Mouse (Mus musculus): Measurements from ENCODE around the gene Slc17a1.

Gene Slc17a1

GRCm38 (mm10) chr13:23889011-23889605 lies 21.6 kb downstream of the Slc17a1 start:
- DNase-seq (ENCODE audit: low spot score in 2 of 2): no peak

GRCm38 (mm10) chr13:23892592-23893268 lies 25.2 kb downstream of the Slc17a1 start:
- no peak for DNase-seq (ENCODE audit: low spot score in 2 of 2)

GRCm38 (mm10) chr13:23893269-23893593 lies 25.7 kb downstream of the Slc17a1 start:
- DNase-seq (ENCODE audit: low spot score in 2 of 2): no peak

GRCm38 (mm10) chr13:23898242-23898641 lies 30.7 kb downstream of the Slc17a1 start:
- DNase-seq (ENCODE audit: low spot score in 2 of 2): peak; percentile 9 to 18

GRCm38 (mm10) chr13:23906906-23907305 lies 39.4 kb downstream of the Slc17a1 start:
- DNase-seq (ENCODE audit: low spot score in 2 of 2): no peak

GRCm38 (mm10) chr13:23910121-23910520 lies 42.6 kb downstream of the Slc17a1 start:
- DNase-seq (ENCODE audit: low spot score in 2 of 2): peak in 1 of 2 experiments; percentile 7

- DNase-seq (ENCODE audit: low spot score in 2 of 2): no peak
Measured at GRCm38 (mm10) chr13:23911335-23911734, 43.8 kb downstream of the Slc17a1 start.

- DNase-seq (ENCODE audit: low spot score in 2 of 2): no peak
Measured at GRCm38 (mm10) chr13:23913791-23914306, 46.3 kb downstream of the Slc17a1 start.

- no peak for DNase-seq (ENCODE audit: low spot score in 2 of 2)
Measured at GRCm38 (mm10) chr13:23914376-23915167, 47.0 kb downstream of the Slc17a1 start, which contains the start of gene Slc17a4. Gene Slc17a4 (minus strand): TSS chr13:23915009.

GRCm38 (mm10) chr13:23916132-23916531 lies 48.6 kb downstream of the Slc17a1 start:
- DNase-seq (ENCODE audit: low spot score in 2 of 2): no peak

GRCm38 (mm10) chr13:23917674-23918073 lies 50.1 kb downstream of the Slc17a1 start:
- DNase-seq (ENCODE audit: low spot score in 2 of 2): no peak

- DNase-seq (ENCODE audit: low spot score in 2 of 2): no peak
Measured at GRCm38 (mm10) chr13:23925792-23926191, 58.2 kb downstream of the Slc17a1 start.

GRCm38 (mm10) chr13:23928637-23929036 lies 61.1 kb downstream of the Slc17a1 start:
- DNase-seq (ENCODE audit: low spot score in 2 of 2): no peak

- DNase-seq (ENCODE audit: low spot score in 2 of 2): no peak
Measured at GRCm38 (mm10) chr13:23930461-23930860, 62.9 kb downstream of the Slc17a1 start.

GRCm38 (mm10) chr13:23930904-23931303 lies 63.4 kb downstream of the Slc17a1 start:
- no peak for DNase-seq (ENCODE audit: low spot score in 2 of 2)

GRCm38 (mm10) chr13:23933421-23934210 lies 66.1 kb downstream of the Slc17a1 start, which contains the start of gene Hist1h2ba:
Gene Hist1h2ba (minus strand): TSS chr13:23934156.
- no peak for DNase-seq (ENCODE audit: low spot score in 2 of 2)

GRCm38 (mm10) chr13:23934211-23934520 lies 66.6 kb downstream of the Slc17a1 start, which contains the start of gene Hist1h2aa:
Gene Hist1h2aa (plus strand): TSS chr13:23934462.
- no peak for DNase-seq (ENCODE audit: low spot score in 2 of 2)

GRCm38 (mm10) chr13:23938699-23939098 lies 71.1 kb downstream of the Slc17a1 start:
- no peak for DNase-seq (ENCODE audit: low spot score in 2 of 2)

- DNase-seq (ENCODE audit: low spot score in 2 of 2): no peak
Measured at GRCm38 (mm10) chr13:23940291-23940690, 72.7 kb downstream of the Slc17a1 start.

- no peak for DNase-seq (ENCODE audit: low spot score in 2 of 2)
Measured at GRCm38 (mm10) chr13:23942861-23943260, 75.3 kb downstream of the Slc17a1 start.
